In genomic region chr10:95440566-95440965, GRCm38 (mm10) we compare ENCODE assay signal across 15 mouse cellular contexts. TPM values are rescaled to one million over a fixed set of nuclear protein-coding genes. Genes with fewer than 3 reads are reported as not detected.
DNase-seq lines count a peak whose midpoint lies in the region; ATAC-seq and TF ChIP-seq lines count a peak whose summit lies in the region.
"Had no signal": no experiment of that assay in that cellular context is flagged by ENCODE, and none has a peak within 500 bp of the region (broad histone marks: within the 10 kb centered on the region; RNA-seq: fewer than 3 reads in every experiment).

No protein-coding gene starts in this region.

- H3K9me3 ChIP-seq in hindbrain, embryonic 11.5 days (ENCODE audit: control insufficient read depth, low read length): no peaks in the 10 kb centered on the region
- H3K9me3 ChIP-seq: forebrain, embryonic 13.5 days; lung, embryonic 15.5 days had no signal

- H3K4me1 ChIP-seq in bone marrow, adult 2 months (ENCODE audit: control insufficient read depth, insufficient read depth, low read length): no peaks in the 10 kb centered on the region
- H3K4me1 ChIP-seq in hindbrain, embryonic 11.5 days (replicated peaks; ENCODE audit: control insufficient read depth, insufficient read depth, low read length): no peaks in the 10 kb centered on the region
- H3K4me1 ChIP-seq: forebrain, embryonic 13.5 days had no signal

- H3K9ac ChIP-seq in hindbrain, embryonic 11.5 days (ENCODE audit: low read depth, low read length): no peak overlapping the region
- H3K9ac ChIP-seq: forebrain, embryonic 13.5 days; lung, embryonic 15.5 days had no signal

- ATAC-seq in hindbrain, embryonic 11.5 days (ENCODE audit: low FRiP score): no peak
- ATAC-seq: forebrain, embryonic 13.5 days; hindbrain, embryonic 16.5 days had no signal

- H3K4me3 ChIP-seq in bone marrow, adult 2 months (replicated peaks; ENCODE audit: control insufficient read depth, low read depth, low read length): no peak overlapping the region
- no peak overlapping the region for H3K4me3 ChIP-seq in hindbrain, embryonic 11.5 days (ENCODE audit: low read depth, low read length)
- H3K4me3 ChIP-seq: forebrain, embryonic 13.5 days; lung, embryonic 15.5 days had no signal

- TF ChIP-seq CTCF in bone marrow, adult 2 months (IDR thresholded peaks at IDR 0.05; ENCODE audit: control insufficient read depth, insufficient read depth, low read length): peak; percentile 37; the same call in 1 of the 2 replicates

- no peaks in the 10 kb centered on the region for H3K36me3 ChIP-seq in hindbrain, embryonic 11.5 days (ENCODE audit: control insufficient read depth, insufficient read depth, low read length)
- H3K36me3 ChIP-seq: lung, embryonic 15.5 days had no signal

- H3K27ac ChIP-seq in bone marrow, adult 2 months (ENCODE audit: control insufficient read depth, insufficient read depth, low read depth, low read length, poor library complexity): no peak overlapping the region
- no peak overlapping the region for H3K27ac ChIP-seq in hindbrain, embryonic 11.5 days (ENCODE audit: low read depth, low read length)
- H3K27ac ChIP-seq: forebrain, embryonic 13.5 days; lung, embryonic 15.5 days had no signal

- no peak for TF ChIP-seq POLR2A in bone marrow, adult 2 months (IDR thresholded peaks at IDR 0.05; ENCODE audit: borderline replicate concordance, control insufficient read depth, low read depth, low read length)

- H3K4me2 ChIP-seq in hindbrain, embryonic 11.5 days (replicated peaks; ENCODE audit: low read depth, low read length): no peak overlapping the region
- H3K4me2 ChIP-seq: forebrain, embryonic 13.5 days; lung, embryonic 15.5 days had no signal

- no peaks in the 10 kb centered on the region for H3K27me3 ChIP-seq in hindbrain, embryonic 11.5 days (ENCODE audit: control insufficient read depth, insufficient read depth, low read length)
- H3K27me3 ChIP-seq: forebrain, embryonic 13.5 days; lung, embryonic 15.5 days had no signal

- peak; percentile 22 to 45 for DNase-seq in kidney, postnatal 36 days
- no peak for DNase-seq in kidney, postnatal 10 days
- DNase-seq in thymus, postnatal 14 days: peak; percentile 6
- no peak for DNase-seq in thymus, postnatal 10 days (ENCODE audit: low spot score in 2 of 2)
- no peak for DNase-seq in hindbrain, embryonic 11.5 days (ENCODE audit: low spot score)
- DNase-seq in urinary bladder, postnatal 10 days (ENCODE audit: low spot score): no peak
- DNase-seq: adrenal gland, postnatal 25 days; cerebellum, adult 2 months; gastrocnemius, postnatal 25 days; layer of hippocampus, adult 9-11 months; right cerebral cortex, postnatal 4 days had no signal

- WGBS in bone marrow, adult 2 months: 55% methylated on average over 2 of the region's 2 CpGs
- 51% methylated on average over 2 of the region's 2 CpGs for WGBS in hindbrain, embryonic 11.5 days

RNA-seq across cellular contexts. Expression of gene Socs2, which starts 23.6 kb away (rescaled TPM):
- 7.1 and 22.7 TPM in 2 replicates for polyA plus RNA-seq in bone marrow, adult 2 months (2011; ENCODE audit: insufficient read depth, insufficient read length, low replicate concordance, missing spikeins)
- 58.2 and 61.4 TPM in 2 replicates for polyA plus RNA-seq in hindbrain, embryonic 11.5 days (2014; fragmentation: Nextera tagmentation; extraction: Ambion mirVana)

Comparison
In these comparisons a context has a peak if more than half of its experiments do, and no peak if none do; other contexts are left out.
1. DNase-seq: peak in kidney, postnatal 36 days (2 of 2) and thymus, postnatal 14 days (single experiment); none in kidney, postnatal 10 days (single experiment), thymus, postnatal 10 days (0 of 2), hindbrain, embryonic 11.5 days (single experiment) and urinary bladder, postnatal 10 days (single experiment).